Mouse (Mus musculus) left cerebral cortex, postnatal 14 days (tissue): Measurements from ENCODE around the gene Gins2. TPM values are rescaled to one million over a fixed set of nuclear protein-coding genes. Genes with fewer than 3 reads are reported as not detected.
A peak's percentile ranks its signal among the peaks of the same experiment; 100 is the strongest.

Source experiments
- DNase-seq, 2 experiments: peaks; one replicate each; pipeline ENCODE4 v3.0.0; 2021 to 2022; ENCODE audit warnings: low spot score in 2 of 2, mixed read lengths in 1 of 2
- intact Hi-C: fragments of 180-260 bp; cut with DNase I; formaldehyde crosslinking; loops from one replicate; pipeline ENCODE4 v1.15.1; 2025
- total RNA-seq, 2 experiments: library from RNA; stranded (reverse); gene quantifications; 2 replicates each; pipeline ENCODE4 v1.2.3; 2021

Gene Gins2
- total RNA-seq, 2 experiments from 2014 or later = 1.2 to 1.4 TPM

- intact Hi-C loops = no loop called here
- DNase-seq = peak; percentile 82 to 86
Measured at GRCm38 (mm10) chr8:120569939-120570715, 19.0 kb downstream of the Gins2 start.

- no peak for DNase-seq
- intact Hi-C loops = no loop called here
Measured at GRCm38 (mm10) chr8:120569123-120569522, 20.0 kb downstream of the Gins2 start.

- DNase-seq = no peak
- intact Hi-C loops = no loop called here
Measured at GRCm38 (mm10) chr8:120568164-120568798, 20.8 kb downstream of the Gins2 start.

DNA sequence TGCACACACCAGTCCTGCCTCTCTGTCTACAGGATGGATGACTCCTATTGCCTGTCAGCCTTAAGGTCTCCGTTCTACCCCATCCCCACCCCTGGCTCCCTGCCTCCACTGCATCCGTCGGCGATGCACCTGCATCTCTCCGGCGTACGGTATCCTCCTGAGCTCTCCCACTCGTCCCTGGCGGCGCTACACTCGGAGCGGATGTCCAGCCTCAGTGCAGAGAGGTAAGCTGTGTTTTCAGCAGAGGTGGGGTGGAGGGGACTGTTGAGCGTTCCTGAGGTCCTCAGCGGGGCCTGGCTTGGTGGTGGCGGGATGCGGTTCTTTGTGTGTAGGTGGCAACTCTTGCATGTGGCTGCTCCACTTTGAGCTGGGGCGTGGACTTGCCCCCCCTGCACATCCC lies 21.4 kb downstream of the Gins2 start:
- intact Hi-C loops = no loop called here
- DNase-seq = no peak

GRCm38 (mm10) chr8:120566681-120567080 lies 22.4 kb downstream of the Gins2 start:
- no peak for DNase-seq
- intact Hi-C loops = no loop called here

- intact Hi-C loops = no loop called here
- DNase-seq = no peak
Measured at GRCm38 (mm10) chr8:120565151-120565711, 23.9 kb downstream of the Gins2 start.

DNA sequence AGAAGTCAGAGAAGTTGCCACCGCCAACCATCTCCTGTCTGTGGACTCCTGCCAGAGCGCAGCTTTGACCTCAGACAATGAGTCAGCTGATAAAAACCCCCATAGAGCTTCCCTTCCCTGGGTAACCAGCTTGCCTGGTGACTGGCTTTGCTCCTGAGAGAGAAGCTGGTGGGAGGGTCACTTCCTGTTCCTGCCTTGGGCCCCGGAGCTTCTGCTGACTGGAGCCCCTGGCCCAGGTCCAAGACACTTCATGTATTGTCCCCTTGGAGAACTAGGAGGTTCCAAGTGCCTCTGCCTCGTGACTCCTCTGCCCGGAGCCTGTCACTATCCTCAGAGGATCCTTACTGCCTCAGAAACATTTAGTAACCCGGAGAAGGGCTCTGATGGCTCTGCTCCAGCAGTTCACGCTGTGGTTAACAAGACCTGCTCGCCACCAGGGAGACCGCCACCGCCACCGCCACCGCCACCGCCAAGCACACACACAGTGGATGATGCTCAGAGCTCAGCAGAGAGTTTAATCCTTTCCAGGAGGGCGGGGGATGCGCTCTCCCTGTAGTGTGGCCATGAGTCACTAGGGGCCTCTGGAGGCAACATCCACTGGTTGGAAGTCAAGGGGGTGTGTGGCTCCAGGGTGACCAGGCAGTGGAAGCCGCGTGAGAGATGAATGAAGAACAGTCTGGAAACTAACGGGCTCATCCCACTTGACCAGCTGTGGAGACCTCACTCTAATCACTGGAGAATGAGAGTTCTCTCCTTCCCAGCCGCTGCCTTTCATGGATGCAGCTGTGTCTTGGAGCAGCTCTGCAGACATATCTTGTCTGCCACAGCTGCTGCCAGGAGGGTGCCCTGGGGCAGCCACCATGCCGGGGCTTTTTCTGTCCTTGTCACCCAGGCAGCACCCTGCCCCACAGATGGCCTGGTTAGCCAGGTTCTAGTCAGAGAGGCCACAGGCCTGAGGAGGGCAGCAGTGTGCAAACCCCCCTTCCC lies 25.0 kb downstream of the Gins2 start:
- intact Hi-C loops = no loop called here
- peak; percentile 74 to 85 for DNase-seq

- DNase-seq = no peak
- intact Hi-C loops = no loop called here
Measured at GRCm38 (mm10) chr8:120563348-120563724, 25.8 kb downstream of the Gins2 start.

- intact Hi-C loops = no loop called here
- no peak for DNase-seq
Measured at GRCm38 (mm10) chr8:120562680-120563347, 26.3 kb downstream of the Gins2 start.

DNA sequence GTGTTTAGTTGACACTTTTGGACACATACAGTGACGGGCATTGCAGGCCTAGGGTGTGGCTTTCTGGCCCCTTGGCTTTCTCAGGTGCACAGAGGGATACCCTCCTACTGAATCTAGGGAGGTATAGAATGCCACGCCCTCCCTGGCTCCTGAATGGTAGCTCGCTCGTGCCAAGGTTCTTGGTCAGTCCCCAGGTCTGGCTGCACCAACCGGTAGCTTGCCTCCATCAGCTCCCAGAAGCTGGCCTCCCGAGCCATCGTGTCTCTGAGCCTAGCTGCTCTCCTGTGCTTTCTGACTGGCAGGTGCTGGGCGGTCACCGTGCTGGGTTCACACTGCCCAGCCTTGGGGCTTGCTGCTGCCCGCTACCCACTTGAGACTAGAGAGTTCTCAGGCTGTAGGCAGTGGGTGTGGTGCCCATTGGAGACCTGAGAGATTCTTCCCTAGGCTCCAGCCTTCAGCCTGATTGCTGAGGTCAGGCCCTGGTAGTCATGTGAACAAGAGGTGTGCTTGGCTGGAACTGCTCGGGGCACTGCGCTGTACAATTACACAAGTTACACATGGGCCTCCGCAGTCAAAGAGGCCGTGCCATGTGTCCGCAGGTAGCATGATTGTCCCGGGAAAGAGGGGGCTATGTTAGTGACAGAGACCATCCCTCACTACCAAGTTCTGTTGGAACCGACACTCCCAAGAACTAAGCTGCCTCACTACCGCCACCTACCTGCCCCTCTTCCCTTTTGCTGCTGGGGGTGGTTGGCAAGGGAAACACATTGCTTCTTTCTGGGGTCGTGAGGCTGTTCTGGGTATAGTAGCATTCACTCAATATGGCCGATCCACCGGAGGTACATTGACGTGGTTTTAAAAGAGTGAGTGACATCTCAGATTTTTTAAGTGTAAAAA lies 27.3 kb downstream of the Gins2 start:
- DNase-seq = peak; percentile 56 to 69
- intact Hi-C loops = no loop called here

- DNase-seq = no peak
- intact Hi-C loops = no loop called here
Measured at GRCm38 (mm10) chr8:120560535-120560934, 28.6 kb downstream of the Gins2 start.

- intact Hi-C loops = no loop called here
- peak in 1 of 2 experiments; percentile 52 for DNase-seq
Measured at GRCm38 (mm10) chr8:120559654-120560053, 29.4 kb downstream of the Gins2 start.

- intact Hi-C loops = no loop called here
- no peak for DNase-seq
Measured at GRCm38 (mm10) chr8:120558162-120558561, 30.9 kb downstream of the Gins2 start.

- DNase-seq = peak; percentile 70 to 72
- intact Hi-C loops = no loop called here
Measured at GRCm38 (mm10) chr8:120557170-120557965, 31.7 kb downstream of the Gins2 start.

GRCm38 (mm10) chr8:120556198-120556892 lies 32.8 kb downstream of the Gins2 start:
- intact Hi-C loops = no loop called here
- no peak for DNase-seq

DNA sequence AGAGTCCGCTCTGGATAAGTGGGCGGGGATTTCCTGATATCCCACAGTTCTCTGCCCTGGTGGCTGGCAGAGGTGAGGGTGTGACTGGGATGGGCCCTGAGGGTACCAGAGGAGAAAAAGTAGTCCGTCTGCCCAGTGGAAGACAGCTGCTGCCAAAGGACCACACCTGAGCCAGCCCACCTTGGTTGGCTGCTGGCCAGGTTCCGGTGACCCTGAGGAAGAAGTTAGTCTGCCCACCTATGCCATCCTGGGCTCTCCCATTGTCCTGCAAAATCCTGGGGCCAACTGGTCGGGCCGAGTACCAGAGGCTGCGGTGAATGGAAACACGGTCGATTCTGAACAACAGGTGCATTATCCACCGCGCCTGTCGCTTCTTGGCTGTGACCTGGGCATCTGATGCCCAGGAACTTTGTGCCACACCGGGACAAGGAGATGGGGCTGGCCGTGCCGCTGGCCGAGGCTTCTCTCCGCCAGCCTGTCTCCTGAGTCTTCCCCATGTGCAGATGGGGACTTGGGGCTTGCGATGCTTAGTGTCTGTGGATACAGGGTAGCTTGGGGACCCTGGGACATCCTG lies 34.6 kb downstream of the Gins2 start:
- intact Hi-C loops = no loop called here
- DNase-seq = no peak
